Mouse (Mus musculus) right cerebral cortex, postnatal 14 days (tissue): ENCODE data around the gene Olfr313.

Experiments used
- DNase-seq: peaks from one replicate; pipeline ENCODE4 v3.0.0; 2022

The Olfr313 gene

DNA sequence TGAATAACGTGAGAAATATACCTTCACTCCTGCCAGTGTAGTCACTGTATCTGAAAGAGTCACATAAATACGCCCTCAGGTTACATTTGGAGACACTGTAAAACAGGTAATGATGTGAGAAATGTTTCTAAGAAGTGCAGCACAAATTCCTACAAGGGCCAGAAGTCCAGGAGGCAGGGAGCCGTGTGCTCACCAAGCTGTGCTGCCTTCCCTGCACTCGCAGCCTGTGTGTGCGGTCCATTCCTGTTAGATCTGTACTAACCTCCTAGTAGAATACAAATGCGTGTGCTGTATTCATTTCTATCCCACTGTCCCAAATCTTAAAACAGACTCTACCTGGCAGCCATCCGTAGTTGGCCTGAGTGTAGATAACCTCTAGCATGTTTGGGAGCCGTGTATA is 45.9 kb downstream of the Olfr313 start:
- no peak for DNase-seq

DNA sequence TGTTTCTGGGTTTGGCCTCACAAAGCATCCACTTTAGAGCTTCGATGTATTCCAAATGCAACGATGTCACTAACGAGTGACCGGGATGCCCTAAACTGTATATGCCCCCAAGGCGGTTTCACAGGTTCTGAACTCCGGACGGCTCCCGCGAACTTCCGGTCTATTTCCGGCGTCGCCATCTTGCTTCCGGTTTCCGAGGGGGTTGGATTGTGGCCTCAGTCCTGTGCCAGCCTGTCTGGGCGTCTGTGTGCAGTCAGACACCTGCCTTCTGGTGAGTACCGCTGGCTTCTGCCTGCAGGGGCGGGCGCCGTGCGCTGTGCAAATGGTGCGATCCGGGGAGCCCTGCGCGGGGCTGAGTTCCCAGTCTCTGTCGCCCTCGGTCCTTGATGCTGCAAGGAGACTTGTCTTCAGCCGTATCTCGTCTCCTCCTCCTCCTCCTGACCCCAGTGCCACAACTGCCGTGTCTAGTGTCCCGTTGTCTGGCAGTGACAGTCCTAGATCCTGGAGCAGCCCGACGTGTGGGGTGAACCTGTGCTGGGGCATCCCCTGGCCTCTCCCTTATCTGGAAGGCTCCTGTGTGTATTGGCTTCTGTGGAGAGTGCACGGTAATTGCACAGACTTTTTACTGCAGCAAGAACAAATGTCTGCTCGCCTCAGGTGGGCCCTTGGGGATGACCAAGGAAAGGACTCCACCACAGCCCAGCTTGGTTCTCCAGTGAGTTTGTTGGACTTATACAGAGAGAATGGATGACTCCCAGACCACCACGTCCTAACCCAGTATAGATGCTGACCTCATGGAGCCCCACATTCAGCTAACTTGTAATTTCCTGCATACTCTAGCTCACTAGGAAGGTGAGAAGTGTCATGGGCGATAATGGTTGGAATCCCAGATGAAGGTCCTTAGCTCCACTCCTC is 52.5 kb downstream of the Olfr313 start, which contains the start of gene 2810021J22Rik:
TSS of gene 2810021J22Rik (plus strand) at position 178 of the 915 bp plus-strand sequence.
- DNase-seq: peak; percentile 79

DNA sequence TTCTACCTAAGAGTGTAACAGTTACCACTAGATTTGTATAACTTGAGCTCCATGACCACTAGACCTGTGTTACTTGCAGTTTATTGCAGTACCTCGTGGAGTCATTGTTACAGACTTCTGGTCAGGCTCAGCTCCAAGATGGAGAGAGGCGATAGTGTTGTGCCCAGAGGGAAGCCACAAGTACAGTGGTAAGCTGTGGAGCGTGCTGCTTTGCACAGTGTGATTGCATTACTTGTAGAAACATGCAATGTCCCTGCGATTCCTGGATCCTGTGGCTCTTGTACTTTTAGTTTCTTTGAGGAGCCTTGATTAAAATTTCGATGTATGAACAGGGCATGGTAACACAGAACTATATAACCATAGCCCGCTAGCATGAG is 53.1 kb downstream of the Olfr313 start:
- DNase-seq: no peak
